Mouse (Mus musculus): ENCODE results near the gene Ndufa4l2. TPM values are rescaled to one million over a fixed set of nuclear protein-coding genes. Genes with fewer than 3 reads are reported as not detected.
A peak's percentile ranks its signal among the peaks of the same experiment; 100 is the strongest.

Ndufa4l2 gene
- polyA plus RNA-seq, 1 experiment from 2014 or later, result 23.1 TPM

- Histone ChIP-seq H3K4me1 (ENCODE audit: insufficient read depth) (peaks cover 20% of the 10 kb centered on the region), H3K9ac (replicated peaks) (no peak overlapping the region), H3K27ac (ENCODE audit: low read depth) (no peak overlapping the region), H3K36me3 (replicated peaks; ENCODE audit: insufficient read depth, low read length) (no peaks in the 10 kb centered on the region), H3K9me3 (ENCODE audit: low read length) (no peaks in the 10 kb centered on the region), H3K27me3 (ENCODE audit: insufficient read depth, low read length) (peaks cover 100% of the 10 kb centered on the region), H3K4me2 (ENCODE audit: low read depth, low read length) (no peak overlapping the region), H3K4me3 (ENCODE audit: low read depth, low read length) (no peak overlapping the region)
- no peak for ATAC-seq
- no peak for TF ChIP-seq EP300 (IDR thresholded peaks at IDR 0.05; ENCODE audit: low read depth)
- no peak for TF ChIP-seq CTCF (IDR thresholded peaks at IDR 0.05; ENCODE audit: low read depth)
- no peak for DNase-seq
- WGBS (ENCODE audit: insufficient replicate concordance), result 2% methylated on average over 19 of the region's 25 CpGs
Measured at GRCm38 (mm10) chr10:127530945-127531344, 16.2 kb downstream of the Ndufa4l2 start.

DNA sequence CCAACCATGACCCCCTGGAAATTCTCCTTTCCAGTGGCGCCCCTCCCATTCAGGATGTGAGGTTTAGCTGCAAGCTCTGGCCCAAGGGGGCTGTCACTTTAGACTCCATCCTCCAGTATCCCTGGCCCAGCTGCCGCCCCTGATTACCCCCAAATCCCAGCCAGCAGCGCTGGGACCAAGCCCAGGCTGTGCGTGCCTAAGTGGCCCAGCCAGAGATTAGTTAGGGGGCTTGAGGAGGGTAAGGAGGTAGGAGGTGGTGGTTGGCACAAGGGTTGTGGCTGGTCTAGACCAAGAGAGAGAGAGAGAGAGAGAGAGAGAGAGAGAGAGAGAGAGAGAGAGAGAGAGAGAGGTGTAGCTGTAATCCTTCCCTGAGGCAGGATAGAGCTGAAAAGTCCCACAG, 16.8 kb downstream of the Ndufa4l2 start:
- Histone ChIP-seq H3K9me3 (ENCODE audit: low read length) (no peaks in the 10 kb centered on the region), H3K36me3 (replicated peaks; ENCODE audit: insufficient read depth, low read length) (no peaks in the 10 kb centered on the region), H3K4me3 (ENCODE audit: low read depth, low read length) (no peak overlapping the region), H3K9ac (replicated peaks) (no peak overlapping the region), H3K27me3 (ENCODE audit: insufficient read depth, low read length) (peaks cover 100% of the 10 kb centered on the region), H3K4me1 (ENCODE audit: insufficient read depth) (peaks cover 15% of the 10 kb centered on the region), H3K27ac (ENCODE audit: low read depth) (no peak overlapping the region), H3K4me2 (ENCODE audit: low read depth, low read length) (no peak overlapping the region)
- WGBS (ENCODE audit: insufficient replicate concordance), result 2% methylated on average over 4 of the region's 4 CpGs
- DNase-seq (no peak), ATAC-seq (no peak)
- TF ChIP-seq EP300 (IDR thresholded peaks at IDR 0.05; ENCODE audit: low read depth) (no peak), CTCF (IDR thresholded peaks at IDR 0.05; ENCODE audit: low read depth) (no peak)

GRCm38 (mm10) chr10:127534036-127534928, 19.5 kb downstream of the Ndufa4l2 start, which contains the start of gene Nxph4:
Nxph4 (minus strand) TSS chr10:127534559.
- Histone ChIP-seq H3K9ac (replicated peaks) (no peak within 1 kb of the TSS; the same call in 1 of the 2 replicates), H3K9me3 (ENCODE audit: low read length) (no peaks in the 10 kb centered on the region), H3K27me3 (ENCODE audit: insufficient read depth, low read length) (peaks cover 73% of the 10 kb centered on the region), H3K36me3 (replicated peaks; ENCODE audit: insufficient read depth, low read length) (peaks cover 8% of the 10 kb centered on the region), H3K27ac (ENCODE audit: low read depth) (no peak within 1 kb of the TSS), H3K4me2 (ENCODE audit: low read depth, low read length) (peak within 1 kb of the TSS; percentile 70), H3K4me1 (ENCODE audit: insufficient read depth) (peaks cover 9% of the 10 kb centered on the region), H3K4me3 (ENCODE audit: low read depth, low read length) (peak within 1 kb of the TSS; percentile 36)
- ATAC-seq (0 out of 2 replicates have a peak, but pooled peaks have one; percentile 4), DNase-seq (no peak)
- WGBS (ENCODE audit: insufficient replicate concordance), result under 1% methylated on average over 61 of the region's 78 CpGs
- TF ChIP-seq EP300 (IDR thresholded peaks at IDR 0.05; ENCODE audit: low read depth) (no peak), CTCF (IDR thresholded peaks at IDR 0.05; ENCODE audit: low read depth) (no peak)

DNA sequence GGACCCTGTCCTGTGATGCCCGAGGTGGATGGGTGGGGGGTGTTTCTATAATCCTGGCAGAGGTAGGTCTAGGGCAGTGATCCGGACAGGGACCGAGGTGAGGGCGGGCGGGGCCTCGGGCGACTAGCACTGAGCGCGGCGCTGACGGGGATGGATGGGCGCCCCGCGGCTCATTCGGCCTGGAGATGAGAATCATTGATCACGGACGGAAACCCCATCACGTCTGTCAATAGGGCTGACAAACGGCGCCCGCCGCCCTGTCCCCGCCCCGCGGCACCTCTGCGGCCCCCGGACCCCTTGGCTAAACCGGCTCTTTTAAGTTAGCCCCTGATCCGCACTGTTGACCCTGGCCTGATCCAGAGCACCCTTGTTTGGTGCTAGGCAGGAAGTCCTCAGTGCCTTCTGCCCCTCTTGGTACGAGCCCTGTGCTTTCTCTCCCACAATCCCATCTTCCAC, 20.2 kb downstream of the Ndufa4l2 start:
- 2% methylated on average over 25 of the region's 30 CpGs for WGBS (ENCODE audit: insufficient replicate concordance)
- ATAC-seq (0 out of 2 replicates have a peak, but pooled peaks have one; percentile 20), DNase-seq (no peak)
- H3K4me1 ChIP-seq (ENCODE audit: insufficient read depth), result peaks cover 9% of the 10 kb centered on the region
- TF ChIP-seq EP300 (IDR thresholded peaks at IDR 0.05; ENCODE audit: low read depth) (no peak), CTCF (IDR thresholded peaks at IDR 0.05; ENCODE audit: low read depth) (no peak)
- peaks cover 66% of the 10 kb centered on the region for H3K27me3 ChIP-seq (ENCODE audit: insufficient read depth, low read length)
- H3K4me2 ChIP-seq (ENCODE audit: low read depth, low read length), result peak overlapping the region; percentile 70
- peaks cover 12% of the 10 kb centered on the region for H3K36me3 ChIP-seq (replicated peaks; ENCODE audit: insufficient read depth, low read length)
- H3K4me3 ChIP-seq (ENCODE audit: low read depth, low read length), result peak overlapping the region; percentile 36; the same call in 1 of the 2 replicates
- no peaks in the 10 kb centered on the region for H3K9me3 ChIP-seq (ENCODE audit: low read length)
- no peak overlapping the region for H3K9ac ChIP-seq (replicated peaks)
- no peak overlapping the region for H3K27ac ChIP-seq (ENCODE audit: low read depth)

DNA sequence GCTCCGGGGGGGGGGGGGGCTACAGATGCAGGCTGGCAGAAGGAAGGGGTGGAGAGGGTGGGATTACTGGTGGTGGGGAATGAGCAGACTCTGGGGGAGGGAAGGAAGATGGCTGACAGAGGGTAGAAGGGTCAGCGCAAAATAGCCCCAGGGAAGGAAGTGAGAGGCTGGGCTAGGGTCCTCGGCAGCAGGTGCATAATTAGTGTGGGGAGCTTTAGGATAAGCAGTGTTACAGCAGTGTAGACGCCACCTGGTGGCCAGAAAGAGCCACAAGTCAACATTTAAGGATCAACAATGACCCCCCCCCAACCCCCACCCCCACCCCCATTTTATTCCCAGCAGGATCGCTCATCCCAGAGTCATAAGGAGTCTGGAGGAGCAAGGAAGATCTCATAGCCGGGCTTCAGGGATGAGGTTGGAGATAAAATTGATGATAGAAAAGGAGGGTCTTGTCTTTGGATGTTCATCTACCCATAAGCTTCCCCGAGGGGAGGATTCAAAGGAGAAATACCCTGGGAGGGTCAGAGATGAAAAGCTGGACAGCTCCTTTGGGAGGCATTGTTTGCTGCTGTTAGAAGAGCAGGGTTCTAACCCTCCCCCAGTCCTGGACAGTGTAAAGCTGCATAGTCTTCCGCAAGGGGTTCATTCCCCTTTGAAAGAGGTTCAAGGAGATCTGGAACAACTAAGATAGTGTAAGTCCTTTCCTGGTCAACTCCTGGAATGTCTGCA, 22.0 kb downstream of the Ndufa4l2 start:
- DNase-seq (peak; percentile 58), ATAC-seq (no peak)
- Histone ChIP-seq H3K4me2 (ENCODE audit: low read depth, low read length) (no peak overlapping the region), H3K27me3 (ENCODE audit: insufficient read depth, low read length) (peaks cover 48% of the 10 kb centered on the region), H3K27ac (ENCODE audit: low read depth) (no peak overlapping the region), H3K36me3 (replicated peaks; ENCODE audit: insufficient read depth, low read length) (peaks cover 22% of the 10 kb centered on the region), H3K4me3 (ENCODE audit: low read depth, low read length) (no peak overlapping the region), H3K4me1 (ENCODE audit: insufficient read depth) (peaks cover 9% of the 10 kb centered on the region), H3K9ac (replicated peaks) (no peak overlapping the region), H3K9me3 (ENCODE audit: low read length) (no peaks in the 10 kb centered on the region)
- TF ChIP-seq EP300 (IDR thresholded peaks at IDR 0.05; ENCODE audit: low read depth) (no peak), CTCF (IDR thresholded peaks at IDR 0.05; ENCODE audit: low read depth) (peak; percentile 64)
- WGBS (ENCODE audit: insufficient replicate concordance), result 12% methylated on average over 8 of the region's 8 CpGs

Measured in liver, postnatal 0 days (tissue).